Mouse (Mus musculus) thymus, postnatal 4 days (tissue): ENCODE measurements around the gene Ttc7.

Source experiments
- DNase-seq: peaks from one replicate; pipeline ENCODE4 v3.0.0; 2021

The Ttc7 gene

DNA sequence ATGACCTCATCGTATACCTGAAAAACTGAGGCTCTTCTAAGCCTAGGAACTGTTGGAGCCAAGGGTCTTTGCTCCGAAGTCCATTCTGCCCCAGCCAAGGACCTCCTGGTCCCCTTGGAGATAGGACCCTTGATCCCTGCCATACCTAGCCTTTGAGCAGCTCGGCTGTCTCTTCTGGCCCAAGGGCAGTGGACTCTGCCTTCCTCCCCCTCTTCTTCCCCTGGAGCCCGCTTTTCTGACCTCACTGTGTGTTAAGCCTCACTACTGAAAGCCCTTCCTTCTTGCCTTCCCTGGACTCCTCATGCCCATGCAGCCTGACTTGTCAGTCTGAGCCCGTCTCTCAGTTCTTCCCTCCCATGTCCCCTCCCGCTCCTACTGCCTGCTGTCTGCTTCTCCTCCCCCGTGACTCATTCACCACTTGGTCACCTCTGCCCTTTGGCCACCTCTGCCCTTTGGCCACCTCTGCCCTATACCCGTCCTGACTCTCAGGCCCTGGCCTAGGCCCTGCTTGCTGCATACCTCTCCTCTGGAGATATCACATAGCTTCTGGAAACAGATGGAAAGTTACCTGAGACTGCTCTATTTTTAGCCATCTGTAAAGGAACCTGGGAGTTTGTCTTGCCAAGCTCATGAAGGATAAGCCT is 60.5 kb downstream of the Ttc7 start:
- DNase-seq = no peak

DNA sequence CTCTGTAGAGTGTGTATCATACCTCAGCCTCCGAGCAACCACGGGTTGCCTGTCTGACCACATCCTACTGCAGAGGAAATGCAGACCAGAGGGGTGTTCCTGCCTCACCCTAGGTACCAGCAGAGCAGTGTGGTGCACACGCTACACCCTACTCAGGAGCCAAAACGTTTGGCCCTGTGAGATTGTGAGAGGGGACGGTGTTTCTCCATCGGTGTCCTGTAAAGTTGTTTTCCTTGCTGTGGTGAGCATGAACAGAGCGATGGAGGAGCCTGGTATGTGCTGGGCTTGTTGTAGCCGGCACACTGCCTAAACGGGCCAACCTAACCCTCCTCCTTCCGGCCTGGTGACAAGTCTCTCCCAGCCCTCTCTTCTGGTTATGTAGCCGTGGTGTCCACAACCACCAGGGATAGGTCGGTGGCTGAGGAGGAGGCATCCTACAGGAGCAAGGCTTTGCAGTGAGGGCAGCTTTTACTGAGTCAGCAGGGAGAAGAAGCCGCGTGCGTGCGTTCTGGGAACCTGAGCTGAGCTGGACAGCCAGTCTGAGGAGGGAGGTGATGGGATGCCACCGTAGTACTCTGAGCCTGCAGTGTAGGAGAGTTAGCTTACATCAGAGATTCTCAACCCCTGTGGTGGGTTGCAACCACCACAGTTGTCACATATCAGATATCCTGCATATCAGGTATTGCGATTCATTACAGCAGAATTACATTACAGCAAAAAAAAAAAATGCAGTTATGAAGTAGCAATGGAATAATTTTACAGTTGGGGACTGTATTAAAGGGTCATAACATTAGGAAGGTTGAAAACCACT is 62.0 kb downstream of the Ttc7 start:
- peak; percentile 69 for DNase-seq

DNA sequence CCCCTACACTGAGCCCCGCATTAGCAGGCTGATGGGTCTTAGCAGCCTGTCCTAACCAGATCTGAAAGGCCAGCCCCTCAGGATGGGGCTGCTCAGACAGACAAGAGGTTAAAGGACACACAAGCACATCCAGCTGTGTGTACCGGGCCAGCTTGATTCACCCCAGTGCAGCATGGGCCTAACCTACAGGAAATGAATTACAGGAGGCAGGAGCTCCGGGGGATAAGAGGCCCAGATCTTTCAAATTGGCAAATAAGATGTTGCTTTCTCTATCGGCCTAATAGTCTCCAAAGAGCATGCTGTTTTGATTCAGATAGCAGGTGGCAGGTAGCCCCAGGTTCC is 62.5 kb downstream of the Ttc7 start:
- peak; percentile 51 for DNase-seq

DNA sequence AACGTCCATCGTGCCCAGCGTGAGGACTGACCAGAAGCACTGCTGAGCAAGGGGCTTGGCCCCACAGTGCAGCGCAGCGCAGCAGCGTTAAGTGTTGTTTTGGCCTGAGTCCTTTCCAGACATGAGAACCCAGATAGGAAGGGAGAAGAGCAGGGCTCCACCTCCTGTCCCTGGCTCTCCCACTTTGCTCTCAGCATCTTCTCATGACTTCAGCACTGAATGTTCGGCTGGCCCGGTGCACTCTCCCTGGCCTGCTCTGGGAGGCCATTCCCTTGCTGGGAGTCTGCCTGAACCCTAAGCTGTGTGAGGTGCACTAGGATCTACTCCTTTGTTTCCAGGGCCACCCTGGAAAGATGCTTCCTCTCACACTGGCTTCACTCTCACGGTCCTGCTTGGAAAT is 65.7 kb downstream of the Ttc7 start:
- no peak for DNase-seq

DNA sequence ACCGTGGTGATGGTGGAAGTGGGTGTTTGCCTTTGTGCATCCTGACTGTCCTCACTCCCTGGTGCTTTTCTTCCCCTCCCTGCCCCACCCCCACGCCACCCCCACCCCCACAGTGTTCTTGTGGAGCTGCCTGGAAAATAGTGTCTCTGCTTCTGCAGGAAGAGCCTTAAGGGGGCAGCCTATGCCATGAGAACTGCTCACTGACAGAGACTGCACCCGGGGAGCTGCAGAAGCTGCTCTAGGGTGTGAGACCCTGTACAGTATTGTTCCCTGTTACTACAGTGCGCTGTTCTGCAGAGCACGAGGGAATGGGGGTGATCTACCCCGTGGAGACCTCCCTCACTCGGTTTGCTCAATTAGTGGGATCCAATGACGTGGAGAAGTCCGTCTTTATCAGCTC is 66.4 kb downstream of the Ttc7 start:
- DNase-seq = no peak

DNA sequence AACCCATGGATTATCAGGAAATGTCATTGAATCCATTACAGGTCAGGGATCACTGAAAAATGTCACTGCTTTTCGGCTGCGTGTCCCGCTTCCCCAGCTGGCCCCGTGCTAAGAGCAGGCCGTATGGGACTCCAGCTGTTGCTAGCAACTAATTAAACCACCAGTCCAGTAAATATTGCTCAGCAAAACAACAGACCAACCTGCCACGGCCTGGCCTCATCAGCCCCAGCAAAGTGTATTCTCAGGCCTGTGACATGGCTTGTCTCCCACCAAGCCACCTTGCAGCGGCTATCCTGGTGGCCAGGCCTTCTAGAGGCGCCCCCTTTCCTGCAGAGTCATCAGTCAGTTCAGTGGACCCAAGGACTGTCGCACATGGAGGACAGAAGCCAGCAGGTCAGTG is 66.9 kb downstream of the Ttc7 start:
- no peak for DNase-seq

DNA sequence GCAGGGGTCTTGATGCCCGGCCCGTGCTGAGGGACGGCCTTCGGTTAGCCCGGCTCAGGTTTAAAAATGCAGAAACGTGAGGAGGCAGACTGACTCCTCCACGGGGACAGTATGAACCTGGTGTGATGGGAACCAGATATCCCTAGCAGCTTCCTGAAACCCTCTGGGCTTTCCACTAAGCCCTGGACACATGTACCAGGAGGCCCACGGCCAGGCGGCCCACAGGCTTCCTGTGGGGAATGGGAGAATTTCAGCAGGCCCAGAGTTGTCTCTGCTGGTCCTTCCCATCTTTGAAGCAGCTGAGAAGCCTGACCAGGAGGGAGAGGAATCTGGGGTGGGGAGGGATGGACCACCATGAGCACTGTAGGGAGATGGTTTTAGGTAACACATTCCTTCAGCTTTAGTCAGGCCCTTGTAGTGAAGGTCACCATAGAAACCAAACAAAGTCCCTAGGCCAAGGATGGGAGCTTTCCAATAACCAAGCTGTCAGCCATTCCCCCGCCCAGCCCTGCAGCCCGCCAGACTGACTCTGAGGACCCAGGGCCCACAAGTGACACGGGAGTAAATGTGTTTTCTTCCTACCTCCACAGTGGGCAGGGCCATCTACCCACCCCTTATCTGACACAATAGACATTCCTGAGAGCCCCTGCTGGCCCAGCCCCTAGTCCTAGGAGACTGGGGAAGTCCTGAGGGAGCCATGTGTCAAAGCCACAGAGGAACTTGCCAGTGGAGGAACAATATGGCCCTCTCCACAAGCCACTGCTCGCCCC is 68.0 kb downstream of the Ttc7 start:
- DNase-seq = no peak

DNA sequence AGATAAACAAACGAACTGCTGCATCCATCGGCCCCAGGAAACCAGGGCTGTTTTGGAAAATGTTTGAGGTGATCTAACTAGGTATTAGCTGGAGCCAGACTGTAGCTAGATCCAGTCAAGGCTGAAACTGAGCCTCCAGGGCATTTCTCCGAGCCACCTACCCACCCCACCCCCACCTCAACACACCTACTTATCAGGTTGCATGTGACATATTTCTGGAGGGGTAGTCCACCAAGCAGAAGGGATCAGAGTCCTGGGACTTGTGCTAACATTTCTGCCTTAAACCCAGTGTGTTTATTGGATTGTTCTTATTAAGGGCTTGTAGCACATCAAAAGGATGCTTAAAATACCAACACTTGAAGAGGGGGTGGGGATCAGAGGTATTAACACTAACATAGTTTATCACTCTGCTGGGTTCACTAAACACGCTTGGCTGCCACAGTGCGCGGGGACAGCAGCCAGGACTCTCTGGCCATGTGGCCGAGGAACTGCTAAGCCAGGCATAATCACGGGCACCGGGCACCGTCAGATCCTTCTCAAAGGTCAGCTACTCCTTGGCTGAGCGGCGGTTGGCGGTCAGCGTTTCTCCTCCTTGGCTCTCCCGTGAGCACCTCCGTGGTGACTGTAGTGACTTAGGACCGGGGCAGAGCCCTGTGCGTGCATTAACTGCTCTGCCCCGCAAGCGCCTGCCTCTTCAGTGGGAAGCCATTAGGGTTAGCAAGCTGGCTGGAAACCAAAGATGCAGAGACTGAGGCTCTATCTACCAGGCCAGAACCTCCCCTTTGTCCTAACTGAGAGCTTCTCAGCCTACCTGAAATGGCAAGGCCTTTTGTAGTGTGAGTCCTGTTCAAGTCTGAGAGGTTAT is 68.8 kb downstream of the Ttc7 start:
- no peak for DNase-seq

DNA sequence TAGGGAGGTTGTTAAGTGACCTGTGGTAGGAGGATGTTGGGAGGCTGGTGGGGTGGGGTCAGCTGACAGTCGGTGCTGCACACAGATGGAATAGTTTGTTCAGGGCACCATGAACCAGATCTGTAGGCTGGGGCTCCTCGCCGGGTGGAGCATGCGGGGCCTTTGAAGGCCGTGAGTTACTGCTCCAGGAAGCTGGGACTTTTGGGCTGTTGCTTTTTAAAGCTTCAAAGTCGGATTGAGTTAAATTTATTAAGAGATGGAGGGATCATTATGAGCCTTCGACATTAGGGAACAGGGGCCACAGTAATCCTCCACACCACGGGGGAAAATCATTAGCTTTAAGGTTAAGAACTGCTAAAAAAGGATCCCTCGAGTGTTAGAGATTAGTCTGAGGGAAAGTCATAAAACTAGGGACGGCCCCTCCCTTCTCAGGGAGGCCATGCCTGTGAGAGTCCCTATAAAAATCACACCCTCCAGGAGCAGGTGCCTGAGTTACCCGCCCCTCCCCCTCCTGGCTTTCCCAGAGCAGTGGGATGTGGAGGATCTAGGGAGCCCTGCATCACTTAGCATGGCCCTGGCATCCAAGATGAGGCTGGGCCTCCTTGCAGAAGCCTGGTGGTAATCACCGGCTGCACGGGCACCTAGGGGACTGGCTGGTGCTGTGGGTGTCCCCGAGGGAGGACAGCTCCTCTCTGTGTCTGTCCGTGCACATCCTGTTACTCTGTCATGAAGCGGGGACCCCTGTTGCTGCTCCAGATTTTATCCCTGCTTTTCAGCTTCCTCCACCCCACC is 69.6 kb downstream of the Ttc7 start:
- DNase-seq = no peak

DNA sequence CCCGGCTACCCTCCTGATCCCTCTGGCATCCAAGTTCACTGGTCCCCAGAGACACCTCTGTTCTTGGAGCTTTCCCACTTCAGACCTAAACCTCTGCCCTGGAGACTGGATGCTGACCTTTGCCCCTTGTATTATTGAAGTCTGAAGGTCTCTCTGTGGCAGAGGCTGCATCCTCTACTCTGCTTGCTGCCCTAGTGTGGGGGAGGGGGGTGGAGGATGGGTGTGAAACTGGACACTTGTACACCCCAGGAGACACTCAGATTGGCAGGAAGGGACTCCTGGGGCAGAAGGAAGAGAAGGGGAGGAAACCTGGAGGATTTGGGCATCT is 70.2 kb downstream of the Ttc7 start:
- DNase-seq = no peak

DNA sequence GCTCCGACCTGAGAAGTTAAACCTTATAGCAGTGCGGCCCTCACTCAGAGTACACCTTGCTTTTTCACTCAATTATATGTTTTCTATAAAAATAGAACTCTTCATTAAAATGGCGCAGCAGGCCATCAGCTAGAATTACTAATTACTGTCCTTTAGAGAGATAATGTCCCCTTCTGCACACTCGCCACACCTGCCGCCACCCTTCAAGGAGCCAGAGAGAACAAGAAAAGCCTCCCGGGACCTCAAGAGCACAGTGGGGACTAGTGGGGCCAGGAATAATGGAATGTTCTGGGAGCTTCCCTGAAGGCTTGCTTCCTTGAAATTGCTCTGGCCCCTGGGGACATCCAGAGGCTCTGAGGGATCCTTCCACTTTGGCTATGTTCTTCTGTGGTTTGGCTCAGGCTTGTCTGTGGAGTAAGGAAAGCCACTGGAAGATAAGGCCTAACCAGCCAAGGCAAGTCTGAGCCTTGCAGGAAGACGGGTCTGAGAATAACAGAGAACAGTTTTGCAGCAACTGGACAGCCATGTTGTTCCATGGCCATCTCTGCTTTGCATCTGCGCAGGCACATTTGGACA is 71.1 kb downstream of the Ttc7 start:
- DNase-seq = no peak

DNA sequence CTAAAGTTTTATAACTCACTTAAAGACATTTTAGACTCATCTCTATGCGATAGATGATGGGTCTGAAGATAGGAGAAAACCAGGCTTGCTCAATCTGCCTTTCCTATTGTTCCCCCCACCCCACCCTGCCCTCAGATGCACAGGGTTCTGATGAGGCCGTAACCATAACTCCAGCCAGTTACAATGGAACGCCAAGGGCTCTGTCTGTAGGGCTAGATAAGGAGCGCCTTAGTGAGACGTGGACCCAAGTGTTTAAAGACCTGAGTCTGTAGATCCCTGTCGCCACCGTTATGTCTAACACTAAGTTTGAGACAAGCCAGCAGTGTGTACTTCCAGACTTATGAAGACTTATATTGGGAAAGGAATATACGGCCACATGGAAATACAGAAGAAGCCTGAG is 72.8 kb downstream of the Ttc7 start:
- DNase-seq = no peak

DNA sequence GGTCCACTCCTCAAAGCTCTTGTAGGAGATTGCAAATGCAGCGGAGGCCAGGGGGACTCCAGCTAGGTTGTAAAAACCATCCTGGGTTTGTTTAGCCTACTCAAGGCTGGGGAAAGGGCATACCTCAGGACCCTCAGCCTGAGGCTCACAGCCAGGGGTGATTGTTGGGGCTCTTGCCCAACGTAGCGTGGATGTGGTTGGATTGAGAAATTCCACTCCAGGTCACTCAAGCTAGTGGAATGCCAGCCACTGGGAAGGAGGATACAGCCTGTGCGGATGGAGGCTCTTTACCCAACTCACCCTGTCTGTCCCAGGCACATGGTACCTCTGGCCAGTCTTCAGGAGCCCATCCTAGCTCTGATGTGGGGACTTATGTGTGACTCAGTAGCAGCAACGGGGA is 73.6 kb downstream of the Ttc7 start:
- DNase-seq = no peak

DNA sequence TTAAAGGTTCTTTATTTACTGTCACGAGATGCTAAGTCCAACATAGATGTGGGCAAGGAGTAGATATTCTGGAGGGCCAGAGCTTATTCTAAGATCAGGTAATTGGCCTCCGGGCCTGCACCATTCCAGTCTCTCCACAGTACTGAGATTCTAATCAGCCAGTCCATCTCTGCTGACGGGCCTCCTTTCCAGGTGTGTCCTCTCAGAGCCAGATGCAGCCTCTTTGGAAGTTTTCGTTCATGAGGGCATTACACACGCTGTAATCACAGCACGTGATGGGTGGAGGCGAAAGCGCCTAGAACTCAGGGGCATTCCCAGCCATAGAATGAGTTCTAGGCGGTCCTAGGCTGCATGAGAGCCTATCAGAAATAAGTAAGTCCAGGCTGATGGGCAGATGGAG is 74.8 kb downstream of the Ttc7 start:
- DNase-seq = no peak

DNA sequence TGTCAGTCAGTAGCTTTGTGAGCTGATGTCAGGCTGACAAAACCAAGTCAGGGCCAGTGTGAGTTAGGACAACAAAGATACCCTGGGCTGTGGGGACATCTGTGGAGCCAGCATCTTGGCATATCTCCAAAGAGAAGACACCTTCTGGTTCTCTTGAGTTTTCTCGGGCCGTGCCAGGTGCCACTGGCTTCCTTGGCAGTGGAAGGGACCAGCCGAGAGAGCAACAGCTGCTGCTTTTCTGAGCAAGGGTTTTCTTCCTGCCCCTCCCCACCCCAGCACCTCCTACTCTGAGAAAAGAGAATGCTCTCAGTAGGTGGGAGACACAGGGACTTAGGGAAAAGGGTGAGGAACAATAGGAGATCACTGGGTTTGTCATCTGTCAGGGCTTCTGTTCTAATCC is 78.4 kb downstream of the Ttc7 start:
- DNase-seq = peak; percentile 44

DNA sequence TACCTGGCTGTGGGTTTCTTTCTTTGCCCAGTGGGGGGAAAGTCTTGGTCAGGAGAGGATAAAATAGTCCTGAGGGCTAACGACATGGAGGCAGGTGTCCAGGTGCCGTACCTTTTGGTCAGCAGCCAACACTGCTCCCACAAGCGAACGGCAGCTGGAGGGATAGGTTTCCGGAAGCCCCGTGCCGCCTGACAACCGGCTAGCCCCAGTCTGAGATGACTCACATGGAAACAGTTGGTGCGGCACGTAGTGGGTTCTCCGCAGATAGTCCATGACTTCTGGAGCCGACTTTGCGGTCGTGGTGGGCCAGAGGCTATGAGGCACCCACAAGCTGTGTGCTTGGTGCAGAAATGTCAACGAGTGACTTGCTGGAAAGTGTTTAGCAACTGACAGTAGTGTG is 81.4 kb downstream of the Ttc7 start:
- no peak for DNase-seq

DNA sequence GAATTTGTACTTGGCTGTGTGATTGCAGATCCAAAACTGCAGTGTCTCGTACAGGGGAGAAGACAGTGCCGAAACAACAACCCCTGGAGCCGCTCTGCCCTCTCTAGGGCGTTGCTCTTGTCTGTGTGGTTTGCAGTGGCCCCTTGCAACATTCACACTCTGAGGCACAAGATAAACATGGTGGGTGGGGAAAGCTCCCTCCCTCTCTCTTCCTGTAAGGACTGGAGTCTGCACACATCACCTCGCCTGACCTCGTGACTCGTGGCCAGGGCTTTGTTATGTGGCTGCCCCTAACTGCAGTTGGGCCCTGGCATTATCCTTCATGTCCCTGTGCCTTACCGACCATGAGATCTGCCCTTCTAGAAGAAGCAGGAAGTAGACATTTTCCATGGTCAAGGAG is 82.6 kb downstream of the Ttc7 start:
- DNase-seq = no peak

DNA sequence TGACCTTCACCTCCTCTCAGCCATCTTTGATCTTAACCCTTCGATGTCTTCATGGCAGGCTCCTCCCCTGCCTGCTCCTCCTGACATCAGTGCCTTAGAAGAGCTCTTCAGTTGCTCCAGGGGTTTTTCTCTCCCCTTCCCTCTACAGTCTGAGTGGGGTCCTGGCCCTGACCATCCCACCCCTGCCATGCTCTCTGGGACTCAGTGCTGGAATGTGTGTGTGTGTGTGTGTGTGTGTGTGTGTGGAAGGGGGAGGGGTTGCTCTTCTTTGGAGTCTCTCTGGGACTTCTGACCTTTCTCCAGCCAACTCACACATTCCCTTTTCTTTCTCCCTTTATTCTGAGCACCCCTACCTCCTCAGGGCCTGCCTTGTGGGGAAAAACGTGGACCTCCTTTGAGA is 83.8 kb downstream of the Ttc7 start:
- DNase-seq = no peak

DNA sequence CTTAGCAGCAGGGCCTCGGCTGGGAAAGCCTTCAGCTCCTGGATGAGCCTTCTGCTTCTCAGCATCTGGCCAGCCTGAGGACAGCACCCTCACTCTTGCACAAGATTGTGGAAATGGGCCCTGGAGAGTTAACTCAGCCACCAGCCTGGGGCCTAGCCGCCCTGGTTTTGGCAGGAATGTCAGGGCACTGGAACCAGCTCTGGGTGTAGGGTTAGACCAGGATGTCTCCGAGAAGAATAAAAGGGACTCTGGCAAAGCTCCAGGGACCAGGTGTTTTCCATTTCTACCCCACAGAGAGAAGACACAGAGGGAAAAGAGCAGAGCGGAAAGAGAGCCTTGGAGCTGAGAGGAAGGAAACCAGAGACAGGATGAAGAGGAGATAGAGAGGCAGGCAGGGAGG is 84.5 kb downstream of the Ttc7 start:
- DNase-seq = no peak

DNA sequence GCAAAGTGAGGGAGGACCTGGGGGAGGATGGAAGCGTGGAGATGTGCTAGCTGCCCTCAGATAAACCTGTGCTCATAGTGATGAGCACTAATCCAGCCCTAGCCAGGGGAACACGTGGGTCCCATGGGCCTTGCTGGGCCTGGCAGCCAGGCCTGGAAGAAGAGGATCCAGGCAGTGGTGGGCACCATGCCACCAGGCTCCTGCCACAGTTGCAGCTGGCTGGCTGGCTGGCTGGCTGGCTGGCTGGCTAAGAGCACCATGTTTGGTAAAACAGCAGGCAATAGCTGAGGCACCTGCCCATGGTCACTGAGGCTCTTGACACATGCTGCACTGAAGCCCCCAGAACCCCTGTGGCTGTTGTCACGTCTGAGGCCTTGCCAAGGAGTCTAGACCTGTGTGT is 85.0 kb downstream of the Ttc7 start:
- no peak for DNase-seq

DNA sequence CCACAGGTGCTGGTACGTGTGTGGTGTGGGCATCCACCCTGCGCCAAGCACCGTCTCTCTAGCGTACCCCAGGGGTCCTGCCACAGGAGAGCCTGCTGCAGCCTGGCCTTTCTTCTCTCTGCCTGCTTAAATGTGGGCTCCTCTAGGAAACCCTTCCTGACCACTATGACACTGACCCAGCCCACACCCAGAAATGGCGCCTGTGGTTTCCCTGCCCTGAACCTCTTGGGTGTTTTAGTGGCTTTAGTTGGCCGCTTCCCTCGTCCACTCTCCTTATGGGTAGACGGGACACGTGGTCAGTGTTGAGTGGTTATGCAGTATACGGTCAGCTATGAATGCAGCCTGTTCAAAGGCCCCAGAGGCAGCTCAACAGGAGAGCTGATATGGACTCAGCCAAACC is 85.8 kb downstream of the Ttc7 start:
- DNase-seq = no peak

DNA sequence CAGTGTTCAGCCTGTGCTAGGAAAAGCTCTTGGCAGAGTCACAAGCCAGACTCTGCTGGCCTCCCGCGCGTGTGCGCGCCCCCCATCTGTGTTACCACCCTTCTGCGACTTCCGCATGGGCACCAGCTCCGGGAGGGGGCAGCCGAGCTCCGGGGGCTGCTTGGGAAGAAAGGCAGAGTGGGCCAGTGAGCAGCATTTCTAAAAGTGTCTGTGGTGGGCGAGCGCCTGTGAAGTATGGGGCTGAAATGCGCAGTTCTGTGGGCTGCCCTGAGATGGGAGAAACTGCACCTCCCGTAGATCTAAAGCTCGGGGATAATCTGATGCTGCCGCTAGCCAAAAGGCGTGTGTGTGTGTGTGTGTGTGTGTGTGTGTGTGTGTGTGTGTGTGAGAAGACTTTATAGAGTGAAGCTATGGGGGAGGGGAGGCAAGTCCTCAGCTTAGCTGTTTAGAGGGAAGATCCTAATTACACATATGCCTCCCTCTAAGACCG is 86.6 kb downstream of the Ttc7 start:
- DNase-seq = no peak
